Mouse (Mus musculus) hindlimb bud, embryonic 11.5 days (tissue): ENCODE measurements at regions not wholly inside any gene's neighbourhood (a gene's known extent, or its start where the extent isn't known, plus 50 kb on each side); places are given as distances from the start of the nearest gene placed in this dataset.

Source experiments
- DNase-seq: peaks from one replicate; pipeline ENCODE4 v3.0.0-alpha.2; 2012; ENCODE audit warnings: low read depth, low spot score; ENCODE audit errors: extremely low spot score

GRCm38 (mm10) chr19:23089081-23089480 is 51.9 kb upstream of the Klf9 start:
- no peak for DNase-seq

- DNase-seq, result no peak
Observed at GRCm38 (mm10) chr19:23089761-23090514, 51.1 kb upstream of the Klf9 start.
